Mouse (Mus musculus): ENCODE measurements at regions not wholly inside any gene's neighbourhood (a gene's known extent, or its start where the extent isn't known, plus 50 kb on each side); places are given as distances from the start of the nearest gene placed in this dataset.
A peak's percentile ranks its signal among the peaks of the same experiment; 100 is the strongest.

GRCm38 (mm10) chr9:46819808-46820207 lies 178.7 kb upstream of the Gm4791 start:
- no peak for DNase-seq

- no peak for DNase-seq
Measured at GRCm38 (mm10) chr9:46819376-46819775, 179.2 kb upstream of the Gm4791 start.

- no peak for DNase-seq
Measured at GRCm38 (mm10) chr9:46816126-46816525, 182.4 kb upstream of the Gm4791 start.

GRCm38 (mm10) chr9:46814478-46815241 lies 183.9 kb upstream of the Gm4791 start:
- DNase-seq, result peak; percentile 17 to 68

- no peak for DNase-seq
Measured at GRCm38 (mm10) chr9:46810266-46810665, 188.3 kb upstream of the Gm4791 start.

- DNase-seq, result no peak
Measured at GRCm38 (mm10) chr9:46795446-46795845, 203.1 kb upstream of the Gm4791 start.

- no peak for DNase-seq
Measured at GRCm38 (mm10) chr9:46789036-46789435, 209.5 kb upstream of the Gm4791 start.

GRCm38 (mm10) chr9:46788456-46788855 lies 210.1 kb upstream of the Gm4791 start:
- DNase-seq, result no peak

- DNase-seq, result no peak
Measured at GRCm38 (mm10) chr9:46784355-46784975, 214.1 kb upstream of the Gm4791 start.

- DNase-seq, result no peak
Measured at GRCm38 (mm10) chr9:46783597-46784354, 214.8 kb upstream of the Gm4791 start.

- DNase-seq, result no peak
Measured at GRCm38 (mm10) chr9:46781681-46782080, 216.9 kb upstream of the Gm4791 start.

GRCm38 (mm10) chr9:46778769-46779168 lies 219.8 kb upstream of the Gm4791 start:
- DNase-seq, result no peak

- DNase-seq, result no peak
Measured at GRCm38 (mm10) chr9:46774821-46775220, 223.7 kb upstream of the Gm4791 start.

- no peak for DNase-seq
Measured at GRCm38 (mm10) chr9:46760247-46760646, 238.3 kb upstream of the Gm4791 start.

GRCm38 (mm10) chr9:46757005-46757672 lies 241.4 kb upstream of the Gm4791 start:
- DNase-seq, result no peak

GRCm38 (mm10) chr9:46751981-46752380 lies 246.6 kb upstream of the Gm4791 start:
- no peak for DNase-seq

- DNase-seq, result no peak
Measured at GRCm38 (mm10) chr9:46749441-46749840, 249.1 kb upstream of the Gm4791 start.

- DNase-seq, result no peak
Measured at GRCm38 (mm10) chr9:46746266-46746665, 252.3 kb upstream of the Gm4791 start.

- DNase-seq, result no peak
Measured at GRCm38 (mm10) chr9:46740496-46740895, 258.0 kb upstream of the Gm4791 start.

- DNase-seq, result no peak
Measured at GRCm38 (mm10) chr9:46739341-46739740, 259.2 kb upstream of the Gm4791 start.

- no peak for DNase-seq
Measured at GRCm38 (mm10) chr9:46738634-46739033, 259.9 kb upstream of the Gm4791 start.

- no peak for DNase-seq
Measured at GRCm38 (mm10) chr9:46738056-46738455, 260.5 kb upstream of the Gm4791 start.

- no peak for DNase-seq
Measured at GRCm38 (mm10) chr9:46737446-46737845, 261.1 kb upstream of the Gm4791 start.
